Mouse (Mus musculus): ENCODE data around the gene Ebf1. TPM values are rescaled to one million over a fixed set of nuclear protein-coding genes. Genes with fewer than 3 reads are reported as not detected.

Ebf1 gene
- total RNA-seq, 2 experiments from 2014 or later, result 16.8 to 30.3 TPM

GRCm38 (mm10) chr11:44663609-44664141 lies 46.6 kb downstream of the Ebf1 start:
- DNase-seq, result no peak

DNA sequence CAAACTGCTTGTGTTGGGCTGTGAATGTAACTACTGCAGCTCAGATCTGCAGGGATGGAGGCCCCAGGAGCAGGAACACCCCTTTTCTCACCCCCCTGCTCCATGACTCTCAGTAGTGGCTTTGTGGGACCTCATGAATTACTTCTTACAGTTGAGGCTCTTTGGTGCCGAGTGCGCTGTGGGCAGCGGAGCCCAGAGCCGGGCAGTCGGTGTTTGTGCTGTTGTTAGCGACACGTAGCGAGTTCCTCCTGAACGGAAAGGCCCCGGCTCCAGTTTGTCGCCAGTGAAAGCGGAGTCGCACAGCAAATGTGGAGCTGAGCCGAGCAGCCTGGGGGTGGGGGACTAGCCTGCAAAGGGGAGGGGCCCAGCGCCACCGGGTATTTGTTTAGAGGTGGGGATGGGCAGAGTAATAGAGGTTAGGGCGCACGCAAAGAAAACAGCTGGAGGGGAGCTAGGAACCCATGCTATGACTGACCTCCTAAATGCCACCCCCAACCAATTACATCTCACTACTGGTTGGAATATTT lies 48.1 kb downstream of the Ebf1 start:
- DNase-seq, result peak; percentile 48 to 60

GRCm38 (mm10) chr11:44665741-44666531 lies 48.8 kb downstream of the Ebf1 start:
- DNase-seq, result no peak

DNA sequence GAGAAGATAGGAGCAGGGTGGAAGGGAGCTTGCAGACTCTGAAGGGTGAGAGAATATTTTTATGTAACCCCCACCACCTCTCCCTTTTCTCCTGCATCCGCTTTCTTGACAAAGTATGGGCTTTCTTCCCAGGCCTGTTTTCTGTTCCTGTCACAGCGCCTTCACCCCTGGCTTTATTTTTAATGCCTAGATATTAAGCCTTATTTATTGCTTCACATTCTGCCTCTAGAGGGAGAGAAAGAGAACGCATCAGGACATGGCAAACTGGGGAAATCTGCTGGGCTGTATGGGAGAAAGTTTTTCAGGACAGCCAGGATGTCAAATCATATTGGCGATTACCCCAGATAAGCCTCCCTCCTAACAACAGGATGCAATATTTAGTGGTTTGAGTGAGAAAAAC lies 49.6 kb downstream of the Ebf1 start:
- DNase-seq, result no peak

DNA sequence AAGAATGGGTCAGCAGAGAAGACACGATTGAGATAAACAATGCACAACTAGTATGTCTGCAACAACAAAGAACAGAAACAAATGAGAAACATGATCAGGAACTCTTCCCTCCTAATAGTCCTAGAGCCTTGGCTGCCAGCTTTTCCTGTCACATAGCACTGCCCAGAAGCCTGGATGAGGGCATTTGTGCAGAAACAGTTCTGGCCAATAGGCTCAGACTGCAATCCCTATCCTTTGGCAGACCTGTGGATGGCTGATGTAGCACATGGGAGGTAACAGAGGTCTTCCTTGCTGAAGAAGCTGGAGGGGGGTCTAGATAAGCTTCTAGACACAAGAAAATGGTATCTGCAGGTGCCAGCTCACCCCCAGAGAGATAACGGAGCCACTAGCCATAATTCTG lies 64.2 kb downstream of the Ebf1 start:
- no peak for DNase-seq

GRCm38 (mm10) chr11:44681995-44682394 lies 64.9 kb downstream of the Ebf1 start:
- DNase-seq, result no peak

- no peak for DNase-seq
Measured at GRCm38 (mm10) chr11:44682703-44683539, 65.8 kb downstream of the Ebf1 start.

DNA sequence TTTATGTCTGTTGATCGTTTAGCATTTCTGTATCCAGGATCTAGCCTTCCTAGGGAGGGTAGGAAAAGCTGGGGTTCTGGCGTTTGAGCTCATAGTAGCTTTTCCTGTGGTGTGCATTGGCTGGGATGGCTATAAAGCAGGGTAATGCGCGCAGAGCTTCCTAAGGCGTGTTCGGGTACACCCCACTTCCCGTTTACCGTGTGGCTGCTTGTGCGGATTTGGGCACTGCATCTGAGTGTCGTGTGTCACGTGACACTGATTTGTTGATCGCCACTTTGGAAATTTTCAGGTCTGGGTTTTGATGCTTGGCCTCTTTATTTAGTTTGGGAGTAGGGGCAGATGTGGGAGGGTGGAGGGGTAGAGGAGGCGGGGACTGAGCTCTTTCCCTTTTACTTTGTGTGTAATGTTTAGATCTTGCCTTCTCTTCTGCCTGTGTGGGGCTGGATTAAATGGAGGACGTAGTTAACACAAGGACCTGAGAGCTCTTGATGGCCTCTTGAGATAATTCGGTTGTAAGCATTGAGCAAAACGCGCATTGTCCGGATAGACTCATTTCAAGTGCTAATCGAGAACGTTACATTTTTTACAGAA lies 67.5 kb downstream of the Ebf1 start:
- DNase-seq, result peak in 1 of 2 experiments; percentile 1

DNA sequence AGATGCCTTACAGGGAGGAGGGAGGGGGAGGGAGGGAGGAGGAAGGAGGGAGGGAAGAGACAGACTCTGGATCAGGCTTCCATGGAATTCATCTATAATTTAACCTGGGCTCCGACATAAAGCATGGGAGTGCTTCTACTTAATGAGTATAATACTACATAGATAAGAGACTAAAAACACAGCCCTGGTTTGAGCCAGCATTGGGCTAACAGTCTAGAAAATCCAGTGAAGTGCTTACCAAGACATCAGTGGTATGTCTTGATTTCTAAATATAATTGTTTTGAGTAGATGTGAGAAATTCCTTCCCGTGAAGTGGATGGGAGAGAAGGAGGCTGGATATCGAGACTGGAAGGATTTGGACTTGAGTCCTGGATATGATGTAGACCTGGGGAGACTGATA lies 68.0 kb downstream of the Ebf1 start:
- DNase-seq, result no peak

DNA sequence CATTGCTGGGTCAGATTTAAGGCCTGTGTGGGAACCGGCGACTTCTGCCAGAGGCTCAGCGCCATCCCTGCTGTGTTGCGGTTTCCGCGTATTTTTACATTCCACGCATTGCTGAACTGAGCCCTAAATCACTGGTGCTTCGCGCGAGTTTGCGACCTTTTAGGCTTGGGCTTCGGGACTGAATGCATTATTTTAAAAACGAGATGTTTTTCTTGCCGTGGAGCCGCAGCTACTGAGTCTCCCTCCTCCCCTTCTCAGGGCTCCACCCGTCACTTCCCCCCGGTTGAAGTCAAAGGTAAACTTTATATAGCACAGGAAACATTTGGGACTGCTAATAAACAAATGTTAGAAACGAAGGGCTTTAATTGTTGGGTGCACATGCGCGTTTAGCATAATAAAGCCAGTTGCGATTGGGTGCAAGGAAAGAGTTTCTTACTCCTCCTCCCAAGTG lies 68.8 kb downstream of the Ebf1 start:
- DNase-seq, result peak; percentile 17 to 18

DNA sequence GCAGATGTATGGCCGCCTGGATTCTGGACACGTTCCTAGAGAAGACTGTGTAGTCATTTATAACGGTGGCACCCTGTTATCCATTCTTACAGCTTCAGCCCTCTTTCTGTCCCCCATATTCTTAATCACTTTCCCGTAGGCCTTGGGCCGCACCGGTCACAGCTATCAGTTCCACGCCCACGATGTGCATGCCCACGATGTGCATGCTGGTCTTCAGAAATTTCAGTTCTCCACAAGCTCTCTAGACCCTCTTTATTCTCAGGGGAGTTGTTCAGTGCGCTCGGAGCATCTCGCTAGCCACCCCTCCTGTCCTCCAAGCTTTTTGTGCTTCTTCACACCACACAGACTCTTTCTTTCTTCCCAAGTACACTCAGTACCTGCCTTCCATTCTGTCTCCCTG lies 69.3 kb downstream of the Ebf1 start:
- DNase-seq, result no peak

GRCm38 (mm10) chr11:44688542-44688941 lies 71.4 kb downstream of the Ebf1 start:
- no peak for DNase-seq

- peak; percentile 18 to 35 for DNase-seq
Measured at GRCm38 (mm10) chr11:44689571-44690264, 72.6 kb downstream of the Ebf1 start.

DNA sequence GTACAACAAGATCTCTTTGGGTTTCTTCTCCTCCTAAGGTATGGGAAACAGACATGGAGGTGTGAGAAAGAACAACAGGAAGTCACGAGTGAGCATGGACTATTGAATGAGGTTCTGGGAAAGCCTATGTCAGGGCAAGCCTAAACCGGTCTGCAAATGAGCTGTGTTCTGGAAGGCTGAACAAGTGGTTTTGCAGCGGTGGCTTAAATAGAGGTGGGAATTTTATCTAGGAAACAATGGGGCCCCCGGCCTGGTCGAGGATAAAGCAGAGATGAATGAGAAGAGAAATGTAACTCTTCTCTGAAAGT lies 73.1 kb downstream of the Ebf1 start:
- no peak for DNase-seq

DNA sequence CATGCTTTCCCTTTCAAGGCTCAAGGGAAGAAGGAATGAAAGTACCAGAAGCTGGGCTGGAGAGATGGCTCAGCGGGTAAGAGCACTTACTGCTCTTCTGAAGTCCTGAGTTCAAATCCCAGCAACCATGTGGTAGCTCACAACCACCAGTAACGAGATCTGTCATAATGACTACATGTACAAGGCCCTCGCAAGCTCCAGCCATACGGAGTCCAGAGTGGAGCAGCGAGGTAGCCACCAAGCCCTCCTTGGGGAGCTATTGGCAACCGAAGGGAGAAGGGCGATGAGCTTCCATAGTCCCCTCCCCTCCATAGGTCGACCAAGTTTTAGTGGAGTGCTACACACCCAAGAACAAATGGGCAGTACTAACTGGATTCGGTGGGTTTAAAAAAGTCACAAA lies 78.3 kb downstream of the Ebf1 start:
- no peak for DNase-seq

- DNase-seq, result no peak
Measured at GRCm38 (mm10) chr11:44696539-44697201, 79.6 kb downstream of the Ebf1 start.

DNA sequence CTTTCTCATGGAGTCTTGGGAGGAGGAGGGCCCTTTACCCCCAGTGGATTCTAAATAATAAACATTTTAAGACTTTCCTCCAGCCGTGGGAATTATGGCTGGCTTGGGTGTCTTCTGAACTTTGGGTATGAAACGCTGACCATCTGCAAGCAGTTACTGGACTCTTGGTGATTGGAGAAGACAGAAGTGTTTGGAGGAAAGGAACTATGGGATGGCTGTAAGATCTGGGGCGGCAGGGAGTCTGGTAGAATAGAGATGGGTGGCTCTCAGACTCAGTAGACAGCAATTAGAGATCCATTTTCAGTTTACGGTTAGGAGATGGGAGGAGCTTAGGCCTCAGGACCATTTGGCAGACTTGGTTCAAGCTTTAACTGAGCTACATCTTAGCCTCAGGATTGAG lies 83.1 kb downstream of the Ebf1 start:
- no peak for DNase-seq

DNA sequence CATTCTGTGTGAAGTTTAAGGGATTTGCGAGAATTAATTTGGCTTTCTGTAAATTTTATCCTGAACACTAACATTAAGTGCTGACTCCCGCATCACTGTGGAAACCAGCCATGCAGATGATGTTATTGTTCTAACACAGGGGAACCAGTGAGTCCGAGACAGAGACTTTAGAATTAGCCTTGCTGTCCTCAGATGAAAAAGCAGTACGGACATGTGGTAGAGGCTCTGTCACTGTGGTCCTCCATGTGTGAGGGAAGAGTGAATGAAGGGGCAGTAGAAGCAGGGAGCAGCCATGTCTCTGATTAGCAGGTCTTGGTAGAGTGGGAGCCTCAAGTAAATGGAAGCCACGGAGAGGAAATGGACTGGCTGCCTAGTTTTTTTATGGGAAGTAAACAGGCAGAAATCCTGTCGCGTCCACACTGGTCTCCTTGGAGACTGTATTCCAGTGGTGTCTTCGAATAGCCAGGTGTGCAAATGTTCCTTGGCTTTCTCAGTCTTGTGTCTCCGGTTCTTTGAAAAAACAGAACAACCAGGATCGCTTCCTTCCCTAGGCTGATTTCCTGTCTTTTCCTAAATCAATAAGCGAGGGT lies 84.2 kb downstream of the Ebf1 start:
- no peak for DNase-seq

DNA sequence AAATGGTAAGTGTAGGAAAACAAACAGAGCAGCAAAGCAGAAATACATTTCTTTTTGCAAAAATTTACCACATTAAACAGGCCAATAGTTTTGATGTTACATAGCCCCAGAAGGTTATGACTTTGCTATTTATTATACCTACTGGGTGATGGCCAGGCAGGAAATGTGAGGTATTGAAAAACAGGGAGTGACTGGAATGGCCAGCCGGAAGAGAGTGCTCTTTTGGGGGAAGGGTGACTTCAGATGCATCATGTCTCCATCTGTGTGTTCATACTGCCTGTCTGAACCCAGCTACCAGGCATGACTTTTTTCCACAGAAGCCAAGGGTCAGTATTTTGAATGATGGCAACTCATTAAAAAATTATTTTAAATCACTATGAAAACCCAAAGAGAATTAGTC lies 84.7 kb downstream of the Ebf1 start:
- no peak for DNase-seq

GRCm38 (mm10) chr11:44702716-44703486 lies 85.8 kb downstream of the Ebf1 start:
- no peak for DNase-seq

All from adrenal gland, postnatal 36 days (tissue).